Mouse (Mus musculus) lung, postnatal 0 days (tissue): Measurements from ENCODE around the gene Epb41l1. TPM values are rescaled to one million over a fixed set of nuclear protein-coding genes. Genes with fewer than 3 reads are reported as not detected.

Experiments used
- ATAC-seq: fragments of 200-750 bp; cut with Nextera tagmentation; 2 replicates; pipeline ENCODE4 v1.8.0; 2017; ENCODE audit warnings: moderate library complexity
- DNase-seq: peaks from one replicate; pipeline ENCODE4 v3.0.0-alpha.2; 2016; ENCODE audit warnings: low spot score
- H3K27ac ChIP-seq: fragments of 300-500 bp; sonication (generic); 2 replicates; pipeline ENCODE4 v1.5.1; 2014; ENCODE audit warnings: antibody characterized with exemption, mild to moderate bottlenecking, low read length, mixed read lengths
- H3K27me3 ChIP-seq: fragments of 300-500 bp; sonication (generic); replicated peaks from 2 replicates; pipeline ENCODE4 v1.6.1; 2014; ENCODE audit warnings: low read length, mixed read lengths; ENCODE audit not compliant: insufficient read depth
- H3K36me3 ChIP-seq: fragments of 300-500 bp; sonication (generic); 2 replicates; pipeline ENCODE4 v1.6.1; 2014; ENCODE audit warnings: low read length, mixed read lengths; ENCODE audit not compliant: insufficient read depth
- H3K4me1 ChIP-seq: fragments of 300-500 bp; sonication (generic); 2 replicates; pipeline ENCODE4 v1.6.1; 2014; ENCODE audit warnings: antibody characterized with exemption, low read depth, low read length, mixed read lengths; ENCODE audit not compliant: insufficient read depth
- H3K4me2 ChIP-seq: fragments of 300-500 bp; sonication (generic); replicated peaks from 2 replicates; pipeline ENCODE4 v1.6.1; 2014; ENCODE audit warnings: low read depth, mild to moderate bottlenecking, low read length, moderate library complexity, mixed read lengths
- H3K4me3 ChIP-seq: fragments of 300-500 bp; sonication (generic); 2 replicates; pipeline ENCODE4 v1.5.1; 2014; ENCODE audit warnings: low read depth, low read length
- H3K9ac ChIP-seq: fragments of 300-500 bp; sonication (generic); replicated peaks from 2 replicates; pipeline ENCODE4 v1.6.1; 2014; ENCODE audit warnings: low read depth, mild to moderate bottlenecking
- H3K9me3 ChIP-seq: fragments of 300-500 bp; sonication (generic); 2 replicates; pipeline ENCODE4 v1.6.1; 2016; ENCODE audit warnings: low read length, mixed read lengths
- CTCF ChIP-seq: IDR thresholded peaks from 2 replicates; pipeline ENCODE4 v1.5.1; 2016; ENCODE audit warnings: antibody characterized with exemption, mild to moderate bottlenecking
- EP300 ChIP-seq: IDR thresholded peaks from 2 replicates; pipeline ENCODE4 v1.6.1; 2016; ENCODE audit warnings: antibody characterized with exemption, mild to moderate bottlenecking, control low read depth
- WGBS: fragments of 180-500 bp; shearing (Covaris S2); extraction: QIAGEN DNeasy Blood & Tissue Kit; methylation state at CpG from one replicate; pipeline ENCODE4 v1.1.7; 2014; 5-methylcytosine and 5-hydroxymethylcytosine counted together
- polyA plus RNA-seq: library from polyadenylated mRNA; unstranded; fragments of >200 nt; fragmentation: Nextera tagmentation; extraction: Ambion mirVana; gene quantifications from 2 replicates; pipeline ENCODE4 v1.2.1, GENCODE M21; 2015

Epb41l1 gene
- polyA plus RNA-seq, 1 experiment from 2014 or later: 1.2 TPM

DNA sequence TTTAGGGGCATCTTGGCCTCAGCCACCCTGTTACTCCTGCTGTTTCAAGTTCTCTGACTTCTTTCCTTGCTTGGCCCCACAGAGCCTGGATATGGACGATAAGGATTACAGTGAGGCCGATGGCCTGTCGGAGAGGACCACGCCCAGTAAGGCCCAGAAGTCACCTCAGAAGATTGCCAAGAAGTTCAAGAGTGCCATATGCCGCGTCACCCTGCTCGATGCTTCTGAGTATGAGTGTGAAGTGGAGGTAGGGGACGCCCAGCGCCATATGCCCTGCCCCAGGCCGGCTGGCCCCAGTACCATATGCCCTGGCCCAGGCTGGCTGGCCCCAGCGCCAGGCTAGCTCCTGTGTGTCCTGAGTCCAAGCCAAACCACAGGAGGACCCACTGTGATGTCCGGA lies 74.2 kb downstream of the Epb41l1 start:
- TF ChIP-seq CTCF: no peak
- no peak for TF ChIP-seq EP300
- Histone ChIP-seq H3K4me3 (no peak overlapping the region), H3K9ac (no peak overlapping the region), H3K4me1 (no peaks in the 10 kb centered on the region), H3K27ac (no peak overlapping the region), H3K36me3 (no peaks in the 10 kb centered on the region), H3K27me3 (no peaks in the 10 kb centered on the region), H3K9me3 (no peaks in the 10 kb centered on the region), H3K4me2 (no peak overlapping the region)
- 77% methylated on average over 12 of the region's 12 CpGs for WGBS
- DNase-seq (no peak), ATAC-seq (no peak)

DNA sequence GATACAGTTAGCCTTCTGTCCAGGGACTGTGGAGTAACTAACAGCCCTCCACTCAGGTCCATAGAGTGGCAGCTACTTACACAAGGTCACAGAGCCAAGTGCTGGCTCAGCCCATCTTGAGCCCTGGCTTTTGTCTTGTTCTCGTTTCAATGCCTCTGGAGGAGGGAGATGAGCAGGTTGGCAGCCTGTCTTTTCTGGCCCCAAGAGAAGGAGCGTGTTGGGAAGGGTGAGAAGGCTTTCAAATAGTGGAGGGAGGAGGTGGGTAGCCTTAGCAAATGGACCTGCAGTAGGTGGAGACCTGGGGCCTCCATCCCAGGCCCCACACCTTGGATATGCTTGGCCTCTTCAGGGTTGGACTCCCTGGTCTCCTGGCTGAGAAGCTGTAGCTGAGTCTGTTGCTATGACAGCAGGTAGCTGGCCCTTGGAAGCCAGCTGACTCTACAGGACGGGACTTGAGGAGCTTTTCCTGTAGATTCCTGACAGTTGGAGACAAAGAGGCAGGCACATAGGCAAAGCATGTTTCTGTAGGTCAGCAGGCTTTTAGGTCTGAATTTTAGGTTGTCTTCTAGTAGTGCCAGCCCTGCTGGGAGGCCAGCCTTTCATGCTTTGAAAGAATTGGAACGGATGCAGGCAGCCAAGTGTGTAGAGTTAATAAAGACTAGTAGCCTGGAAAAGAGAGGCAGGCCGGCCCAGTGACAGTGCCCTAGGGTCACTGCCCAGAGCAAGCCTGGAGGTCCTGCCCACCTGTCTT lies 76.3 kb downstream of the Epb41l1 start:
- Histone ChIP-seq H3K36me3 (no peaks in the 10 kb centered on the region), H3K4me2 (no peak overlapping the region), H3K27me3 (no peaks in the 10 kb centered on the region), H3K27ac (no peak overlapping the region), H3K4me3 (no peak overlapping the region), H3K4me1 (no peaks in the 10 kb centered on the region), H3K9ac (no peak overlapping the region), H3K9me3 (no peaks in the 10 kb centered on the region)
- TF ChIP-seq EP300 (no peak), CTCF (no peak)
- 69% methylated on average over 5 of the region's 5 CpGs for WGBS
- DNase-seq (no peak), ATAC-seq (no peak)

- Histone ChIP-seq H3K36me3 (no peaks in the 10 kb centered on the region), H3K27me3 (no peaks in the 10 kb centered on the region), H3K27ac (no peak overlapping the region), H3K4me2 (no peak overlapping the region), H3K4me3 (no peak overlapping the region), H3K4me1 (no peaks in the 10 kb centered on the region), H3K9me3 (no peaks in the 10 kb centered on the region), H3K9ac (no peak overlapping the region)
- no peak for TF ChIP-seq EP300
- peak; percentile 82 for TF ChIP-seq CTCF
- WGBS: 47% methylated on average over 5 of the region's 5 CpGs
- DNase-seq: peak; percentile 61
- ATAC-seq: peak; percentile 54
These were observed 77.2 kb downstream of the Epb41l1 start for GRCm38 (mm10) chr2:156497915-156498314.

- Histone ChIP-seq H3K4me1 (no peaks in the 10 kb centered on the region), H3K27ac (no peak overlapping the region), H3K4me3 (no peak overlapping the region), H3K9me3 (no peaks in the 10 kb centered on the region), H3K36me3 (no peaks in the 10 kb centered on the region), H3K4me2 (no peak overlapping the region), H3K27me3 (no peaks in the 10 kb centered on the region), H3K9ac (no peak overlapping the region)
- DNase-seq: no peak
- TF ChIP-seq EP300 (no peak), CTCF (no peak)
- no peak for ATAC-seq
- WGBS: 85% methylated on average over 1 of the region's 1 CpGs
These were observed 80.3 kb downstream of the Epb41l1 start for GRCm38 (mm10) chr2:156501025-156501424.

- DNase-seq: peak; percentile 79
- Histone ChIP-seq H3K27ac (no peak overlapping the region), H3K4me3 (no peak overlapping the region), H3K27me3 (no peaks in the 10 kb centered on the region), H3K4me1 (no peaks in the 10 kb centered on the region), H3K36me3 (no peaks in the 10 kb centered on the region), H3K4me2 (no peak overlapping the region), H3K9me3 (no peaks in the 10 kb centered on the region), H3K9ac (no peak overlapping the region)
- WGBS: 53% methylated on average over 13 of the region's 13 CpGs
- TF ChIP-seq CTCF (no peak), EP300 (no peak)
- ATAC-seq: peak; percentile 90
These were observed 84.8 kb downstream of the Epb41l1 start for GRCm38 (mm10) chr2:156505533-156505932.

GRCm38 (mm10) chr2:156512028-156512427 lies 91.3 kb downstream of the Epb41l1 start:
- no peak overlapping the region for H3K9ac ChIP-seq
- TF ChIP-seq EP300 (no peak), CTCF (no peak)
- H3K9me3 ChIP-seq: no peaks in the 10 kb centered on the region
- DNase-seq (no peak), ATAC-seq (no peak)
- H3K4me2 ChIP-seq: no peak overlapping the region
- WGBS: 74% methylated on average over 7 of the region's 7 CpGs
- no peak overlapping the region for H3K4me3 ChIP-seq
- H3K27ac ChIP-seq: no peak overlapping the region
- H3K27me3 ChIP-seq: no peaks in the 10 kb centered on the region
- 0 out of 2 replicates have a peak, but pooled peaks cover 4% of the 10 kb centered on the region for H3K36me3 ChIP-seq
- H3K4me1 ChIP-seq: no peaks in the 10 kb centered on the region
